Mouse (Mus musculus) midbrain, embryonic 16.5 days (tissue): ENCODE measurements around the gene Nxn. TPM values are rescaled to one million over a fixed set of nuclear protein-coding genes. Genes with fewer than 3 reads are reported as not detected.

Experiments
- ATAC-seq: fragments of 200-750 bp; cut with Nextera tagmentation; 2 replicates; pipeline ENCODE4 v1.8.0; 2017; ENCODE audit warnings: moderate TSS enrichment
- H3K27ac ChIP-seq: fragments of 300-500 bp; sonication (generic); 2 replicates; pipeline ENCODE4 v1.5.1; 2014; ENCODE audit warnings: mild to moderate bottlenecking, low read length, mixed read lengths
- H3K27me3 ChIP-seq: fragments of 300-500 bp; sonication (generic); 2 replicates; pipeline ENCODE4 v1.6.1; 2014; ENCODE audit warnings: low read depth, low read length, mixed read lengths; ENCODE audit not compliant: control insufficient read depth, insufficient read depth
- H3K36me3 ChIP-seq: fragments of 300-500 bp; sonication (generic); 2 replicates; pipeline ENCODE4 v1.6.1; 2014; ENCODE audit warnings: mild to moderate bottlenecking, low read length, moderate library complexity, mixed read lengths; ENCODE audit not compliant: control insufficient read depth, insufficient read depth
- H3K4me1 ChIP-seq: fragments of 300-500 bp; sonication (generic); 2 replicates; pipeline ENCODE4 v1.6.1; 2014; ENCODE audit warnings: mild to moderate bottlenecking, low read length, mixed read lengths; ENCODE audit not compliant: control insufficient read depth, insufficient read depth
- H3K4me2 ChIP-seq: fragments of 300-500 bp; sonication (generic); 2 replicates; pipeline ENCODE4 v1.6.1; 2014; ENCODE audit warnings: mild to moderate bottlenecking, low read length, mixed read lengths
- H3K4me3 ChIP-seq: fragments of 300-500 bp; sonication (generic); 2 replicates; pipeline ENCODE4 v1.5.1; 2014; ENCODE audit warnings: low read depth, mild to moderate bottlenecking, low read length, moderate library complexity, mixed read lengths
- H3K9ac ChIP-seq: fragments of 300-500 bp; sonication (generic); 2 replicates; pipeline ENCODE4 v1.6.1; 2014; ENCODE audit warnings: low read depth, low read length, mixed read lengths
- H3K9me3 ChIP-seq: fragments of 300-500 bp; sonication (generic); replicated peaks from 2 replicates; pipeline ENCODE4 v1.6.1; 2014; ENCODE audit warnings: mild to moderate bottlenecking, low read length, mixed read lengths; ENCODE audit not compliant: control insufficient read depth, poor library complexity, severe bottlenecking
- WGBS: fragments of 180-500 bp; shearing (Covaris S2); extraction: QIAGEN DNeasy Blood & Tissue Kit; methylation state at CpG from one replicate; pipeline ENCODE4 v1.1.7; 2014; 5-methylcytosine and 5-hydroxymethylcytosine counted together
- polyA plus RNA-seq: library from polyadenylated mRNA; unstranded; fragments of >200 nt; fragmentation: Nextera tagmentation; extraction: Ambion mirVana; gene quantifications from 2 replicates; pipeline ENCODE4 v1.2.1, GENCODE M21; 2015

The Nxn gene
- polyA plus RNA-seq, 1 experiment from 2014 or later, result 16.3 TPM

DNA sequence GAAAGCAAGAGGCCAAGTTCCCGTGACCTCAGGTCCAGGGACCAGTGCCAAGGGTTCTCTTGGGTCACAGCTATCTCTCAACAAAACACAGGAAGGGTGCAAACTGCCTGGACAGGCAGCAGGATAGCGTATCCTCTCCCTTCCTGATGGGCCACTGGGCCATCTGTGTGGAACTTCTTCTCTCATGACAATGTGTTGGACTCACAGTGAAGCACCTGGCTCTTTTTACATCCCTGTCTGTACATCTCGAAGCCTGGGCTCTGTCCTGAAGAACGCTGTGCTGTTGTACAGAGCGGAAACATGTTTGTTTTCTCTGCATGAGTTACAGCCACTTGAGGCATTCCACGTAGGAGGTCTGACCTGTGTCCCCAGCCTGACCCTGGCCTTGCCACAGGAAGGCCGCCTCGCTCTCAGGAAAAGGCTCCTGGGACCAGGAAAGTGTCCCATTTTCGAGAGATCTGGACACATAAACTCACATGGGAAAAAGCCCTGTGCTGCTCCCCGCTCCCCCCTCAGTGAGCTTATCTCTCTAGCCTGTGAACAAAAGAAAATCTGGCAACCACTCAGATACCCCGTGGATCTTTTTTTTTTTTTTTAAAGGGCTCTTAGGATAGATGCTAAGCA lies 18.9 kb downstream of the Nxn start:
- no peaks in the 10 kb centered on the region for H3K27me3 ChIP-seq
- ATAC-seq, result no peak
- H3K4me2 ChIP-seq, result no peak overlapping the region
- H3K4me3 ChIP-seq, result no peak overlapping the region
- peaks cover 9% of the 10 kb centered on the region; the same call in 1 of the 2 replicates for H3K4me1 ChIP-seq
- H3K9ac ChIP-seq, result no peak overlapping the region
- no peaks in the 10 kb centered on the region for H3K36me3 ChIP-seq
- H3K9me3 ChIP-seq, result no peaks in the 10 kb centered on the region
- WGBS, result 39% methylated on average over 11 of the region's 11 CpGs
- H3K27ac ChIP-seq, result no peak overlapping the region

DNA sequence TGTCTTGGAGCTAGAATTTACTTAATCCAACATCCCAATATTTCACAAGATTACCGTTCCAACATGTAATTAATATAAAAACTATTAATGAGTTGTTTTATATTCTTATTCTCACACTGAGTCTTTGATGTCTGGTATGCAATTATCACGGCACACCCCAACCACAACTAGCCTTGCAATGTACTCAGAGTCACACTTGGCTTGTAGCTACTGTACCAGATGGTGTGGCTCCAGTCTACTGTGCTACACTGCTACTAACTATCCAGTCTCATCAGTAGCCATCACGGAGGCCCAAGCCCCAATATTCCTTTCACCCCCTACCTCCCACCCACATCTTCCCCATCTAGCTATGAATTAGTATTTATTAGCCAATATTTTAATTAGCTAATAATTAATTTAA lies 22.5 kb downstream of the Nxn start:
- no peak for ATAC-seq
- 87% methylated on average over 3 of the region's 3 CpGs for WGBS
- H3K9me3 ChIP-seq, result no peaks in the 10 kb centered on the region

DNA sequence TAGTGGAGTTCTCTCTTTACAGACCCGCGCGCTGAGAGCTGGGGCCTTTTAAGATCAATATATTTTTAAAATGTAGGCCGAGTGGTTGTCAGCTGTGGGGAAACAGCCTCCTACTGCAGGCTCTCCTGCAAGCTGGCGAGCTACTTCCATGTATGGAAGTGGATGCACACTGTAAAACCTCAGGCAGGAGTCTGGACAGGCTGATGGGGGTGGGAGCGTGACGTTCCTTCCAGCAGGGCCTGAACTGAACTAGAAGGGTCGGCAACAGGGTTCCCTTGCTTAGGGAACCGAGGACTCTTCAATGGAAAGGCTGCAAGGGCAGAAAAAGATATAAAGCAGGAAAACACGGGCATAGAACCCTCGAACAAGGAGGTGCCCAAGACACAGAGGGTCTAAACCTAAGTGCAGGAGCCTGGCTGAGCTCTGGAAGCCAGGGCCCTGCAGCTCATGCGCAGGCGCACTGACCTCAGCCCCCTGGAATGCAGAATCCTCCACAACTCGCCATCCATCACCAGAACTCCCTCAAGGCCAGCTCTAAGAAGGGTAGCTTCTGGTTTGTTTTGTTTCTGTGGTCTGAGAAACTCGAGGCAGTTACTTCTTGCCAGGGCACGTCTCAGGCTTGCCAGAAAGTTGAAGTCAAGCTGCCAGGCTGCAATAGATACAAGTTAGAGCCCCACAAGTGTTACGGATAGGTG lies 24.3 kb downstream of the Nxn start:
- ATAC-seq, result no peak
- 66% methylated on average over 17 of the region's 17 CpGs for WGBS
- Histone ChIP-seq H3K27ac (0 out of 2 replicates have a peak overlapping the region, but pooled peaks have one; percentile 33), H3K4me1 (peaks cover 3% of the 10 kb centered on the region), H3K4me3 (no peak overlapping the region), H3K9me3 (no peaks in the 10 kb centered on the region), H3K4me2 (no peak overlapping the region), H3K36me3 (no peaks in the 10 kb centered on the region), H3K9ac (no peak overlapping the region), H3K27me3 (no peaks in the 10 kb centered on the region)

More for the DNA sequence above, 22.5 kb downstream of the Nxn start:
- Histone ChIP-seq H3K4me2 (no peak overlapping the region), H3K27me3 (no peaks in the 10 kb centered on the region), H3K9ac (no peak overlapping the region), H3K4me1 (peaks cover 3% of the 10 kb centered on the region), H3K36me3 (no peaks in the 10 kb centered on the region), H3K4me3 (no peak overlapping the region), H3K27ac (no peak overlapping the region)

DNA sequence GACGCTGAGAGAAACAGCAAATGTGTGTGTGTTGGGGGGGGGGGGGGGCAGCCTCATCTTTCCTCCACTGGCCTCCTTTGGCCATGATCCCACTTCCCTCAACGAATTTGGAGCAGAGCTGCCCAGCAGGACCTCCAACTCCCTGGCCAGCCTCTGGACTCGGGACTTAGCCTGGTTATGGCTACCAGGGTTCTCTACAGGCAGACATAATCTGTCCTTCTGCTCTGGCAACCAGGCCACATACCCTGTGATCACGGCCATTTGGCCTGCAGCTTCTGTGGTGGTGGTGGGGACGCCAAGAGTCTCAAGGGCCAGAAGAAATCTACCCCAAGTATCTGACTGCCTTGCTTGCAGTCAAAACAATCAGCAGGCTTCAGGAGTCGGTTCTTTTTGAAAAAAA lies 26.4 kb downstream of the Nxn start:
- 52% methylated on average over 6 of the region's 6 CpGs for WGBS
- H3K9ac ChIP-seq, result no peak overlapping the region
- no peaks in the 10 kb centered on the region for H3K27me3 ChIP-seq
- H3K9me3 ChIP-seq, result no peaks in the 10 kb centered on the region
- ATAC-seq, result no peak
- H3K4me1 ChIP-seq, result peaks cover 3% of the 10 kb centered on the region
- no peak overlapping the region for H3K4me2 ChIP-seq
- no peak overlapping the region for H3K27ac ChIP-seq
- H3K36me3 ChIP-seq, result no peaks in the 10 kb centered on the region
- no peak overlapping the region for H3K4me3 ChIP-seq

- H3K4me3 ChIP-seq, result no peak overlapping the region
- no peak overlapping the region for H3K27ac ChIP-seq
- no peaks in the 10 kb centered on the region for H3K9me3 ChIP-seq
- H3K9ac ChIP-seq, result no peak overlapping the region
- peaks cover 3% of the 10 kb centered on the region for H3K4me1 ChIP-seq
- no peaks in the 10 kb centered on the region for H3K36me3 ChIP-seq
- H3K27me3 ChIP-seq, result no peaks in the 10 kb centered on the region
- no peak overlapping the region for H3K4me2 ChIP-seq
- WGBS, result 67% methylated on average over 2 of the region's 2 CpGs
- no peak for ATAC-seq
Observed at GRCm38 (mm10) chr11:76372120-76372519, 26.8 kb downstream of the Nxn start.

- ATAC-seq, result no peak
- Histone ChIP-seq H3K36me3 (no peaks in the 10 kb centered on the region), H3K27ac (no peak overlapping the region), H3K4me2 (no peak overlapping the region), H3K4me1 (peaks cover 3% of the 10 kb centered on the region), H3K9ac (no peak overlapping the region), H3K27me3 (no peaks in the 10 kb centered on the region), H3K9me3 (no peaks in the 10 kb centered on the region), H3K4me3 (no peak overlapping the region)
Observed at GRCm38 (mm10) chr11:76370491-76370890, 28.4 kb downstream of the Nxn start.

DNA sequence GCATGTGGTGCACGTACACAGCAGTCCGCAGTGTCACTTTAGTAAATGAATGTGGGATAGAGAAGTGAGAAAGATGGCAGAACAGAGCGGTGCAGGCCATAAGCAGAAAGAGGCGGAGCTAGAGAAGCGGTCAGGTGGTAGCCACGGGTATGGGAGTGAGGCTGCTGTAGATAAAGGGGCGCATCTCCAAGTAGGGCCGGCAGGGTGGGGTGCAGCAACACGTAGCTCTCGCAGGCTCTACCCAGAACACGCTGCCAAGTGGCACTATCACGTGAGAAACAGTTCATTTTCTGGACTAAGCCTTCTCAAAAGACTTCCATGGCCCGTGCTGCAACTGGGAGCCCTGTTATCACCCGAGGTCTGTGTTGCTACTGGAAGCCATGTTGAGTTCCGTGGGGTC lies 32.2 kb downstream of the Nxn start:
- Histone ChIP-seq H3K4me1 (peaks cover 12% of the 10 kb centered on the region), H3K9ac (no peak overlapping the region), H3K36me3 (no peaks in the 10 kb centered on the region), H3K27ac (no peak overlapping the region), H3K4me2 (no peak overlapping the region), H3K9me3 (no peaks in the 10 kb centered on the region), H3K4me3 (no peak overlapping the region), H3K27me3 (no peaks in the 10 kb centered on the region)
- 87% methylated on average over 15 of the region's 15 CpGs for WGBS
- ATAC-seq, result no peak

DNA sequence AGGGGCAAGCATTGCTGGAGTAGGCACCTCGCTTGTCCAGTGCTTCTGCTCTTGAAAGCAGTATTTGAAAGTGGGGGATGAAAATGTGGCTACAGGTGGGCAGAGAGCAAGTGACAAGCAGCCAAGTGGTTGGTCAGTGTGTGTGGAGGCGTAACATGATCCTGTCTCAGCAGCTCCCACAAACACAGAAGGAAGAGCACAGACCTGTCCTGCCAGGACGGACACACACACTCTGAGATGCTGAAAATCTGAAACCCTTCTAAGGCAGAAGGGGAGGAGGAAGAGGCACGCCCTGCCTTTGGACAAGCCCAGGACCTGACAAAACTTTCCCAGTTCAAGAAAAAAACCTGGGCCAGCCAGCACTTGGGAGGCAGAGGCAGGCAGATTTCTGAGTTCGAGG lies 34.9 kb downstream of the Nxn start:
- Histone ChIP-seq H3K27ac (peak overlapping the region; percentile 48), H3K9me3 (no peaks in the 10 kb centered on the region), H3K4me3 (no peak overlapping the region), H3K4me1 (peaks cover 16% of the 10 kb centered on the region), H3K36me3 (no peaks in the 10 kb centered on the region), H3K9ac (no peak overlapping the region), H3K4me2 (no peak overlapping the region), H3K27me3 (no peaks in the 10 kb centered on the region)
- 67% methylated on average over 5 of the region's 5 CpGs for WGBS
- ATAC-seq, result no peak

GRCm38 (mm10) chr11:76363636-76364035 lies 35.3 kb downstream of the Nxn start:
- ATAC-seq, result no peak
- 10% methylated on average over 9 of the region's 9 CpGs for WGBS
- H3K4me2 ChIP-seq, result no peak overlapping the region
- H3K27me3 ChIP-seq, result no peaks in the 10 kb centered on the region
- H3K27ac ChIP-seq, result peak overlapping the region; percentile 48
- no peak overlapping the region for H3K9ac ChIP-seq
- H3K9me3 ChIP-seq, result no peaks in the 10 kb centered on the region
- peaks cover 20% of the 10 kb centered on the region for H3K4me1 ChIP-seq
- H3K36me3 ChIP-seq, result no peaks in the 10 kb centered on the region
- no peak overlapping the region for H3K4me3 ChIP-seq
